Mouse (Mus musculus) testis, postnatal 14 days (tissue): ENCODE data around the gene Dcaf10.
"Not testable (repeated sequence)": the region's sequence is repeated elsewhere in the genome, so short reads cannot be mapped to it uniquely, and the experiment has no call there.

Source experiments
- DNase-seq: peaks from one replicate; pipeline ENCODE4 v3.0.0; 2021; ENCODE audit warnings: low spot score

The Dcaf10 gene

GRCm38 (mm10) chr4:45393658-45394057 lies 51.8 kb downstream of the Dcaf10 start:
- DNase-seq = no peak

- DNase-seq = not testable (repeated sequence)
Observed at GRCm38 (mm10) chr4:45396211-45396610, 54.3 kb downstream of the Dcaf10 start.

DNA sequence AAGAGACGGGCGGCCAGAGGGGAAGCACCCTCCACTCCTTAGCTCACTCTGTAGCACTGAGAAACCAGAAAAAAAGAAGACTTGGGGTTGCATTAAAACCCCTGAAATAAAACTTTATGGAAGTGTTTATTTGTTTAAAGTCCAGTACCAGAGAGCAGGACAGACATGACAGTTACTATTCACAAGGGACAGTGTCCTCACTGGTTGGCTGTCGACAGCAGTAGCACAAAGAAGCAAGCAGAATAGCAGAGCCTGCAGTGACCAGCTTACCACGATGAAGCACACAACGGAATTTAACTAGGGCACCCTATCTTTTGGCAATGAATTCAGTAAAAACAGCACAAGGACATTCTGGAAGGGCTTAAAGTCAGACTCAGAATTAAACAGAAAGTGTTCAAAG lies 56.4 kb downstream of the Dcaf10 start:
- DNase-seq = not testable (repeated sequence)

DNA sequence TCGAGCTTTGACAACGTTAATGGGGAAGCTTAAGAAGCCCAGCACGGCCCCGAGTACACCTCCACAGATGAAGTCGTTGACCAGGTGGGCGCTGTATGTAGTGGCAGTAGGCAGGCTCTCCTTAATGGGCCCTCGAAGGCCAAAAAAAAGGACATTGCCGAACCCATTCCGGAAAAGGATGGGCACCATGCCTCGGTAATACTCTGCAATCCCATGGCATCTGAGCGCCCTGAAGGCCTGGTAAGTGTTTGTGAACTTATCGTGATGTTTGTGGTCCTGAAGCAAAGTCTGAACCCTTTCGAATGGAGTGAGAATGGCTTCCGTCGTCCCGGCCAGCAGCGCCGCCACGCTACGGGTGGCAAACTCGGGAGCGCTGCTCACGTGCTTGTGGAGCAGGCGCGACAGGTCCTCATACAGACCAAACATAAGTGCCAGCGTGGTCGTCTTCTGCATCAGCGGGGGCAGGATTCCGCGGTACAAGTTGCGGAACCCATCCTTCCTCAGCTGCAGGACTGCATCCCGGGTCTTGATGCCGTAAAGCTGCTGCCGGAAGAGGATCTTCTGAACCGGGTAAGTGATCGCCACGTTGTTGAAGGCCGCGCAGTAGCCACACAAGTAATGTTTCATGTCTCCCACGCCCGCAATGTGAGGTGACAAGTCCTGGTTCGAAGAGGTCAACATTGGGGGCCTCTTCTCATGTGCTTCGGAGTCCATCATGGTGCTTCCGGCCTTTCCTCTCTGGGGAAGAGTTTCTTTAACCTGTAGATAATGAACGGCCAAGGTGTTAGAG lies 57.7 kb downstream of the Dcaf10 start:
- DNase-seq = no peak

DNA sequence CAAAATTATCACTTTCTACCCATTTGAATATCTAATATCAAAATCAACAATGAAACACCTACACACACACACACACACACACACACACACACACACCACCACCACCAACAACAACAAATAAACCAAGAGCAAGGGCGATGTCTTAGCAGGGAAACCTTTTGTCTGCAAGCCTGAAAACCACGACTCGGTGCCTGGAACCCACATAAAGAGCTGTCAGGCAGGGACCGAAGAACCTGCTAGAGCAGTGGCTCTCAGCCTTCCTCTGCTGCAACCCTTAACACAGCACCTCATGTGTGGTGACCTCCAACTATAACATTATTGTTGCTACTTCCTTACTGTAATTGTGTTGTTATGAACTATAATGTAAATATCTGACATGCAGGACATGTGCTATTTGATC lies 60.4 kb downstream of the Dcaf10 start:
- no peak for DNase-seq

- DNase-seq = no peak
Observed at GRCm38 (mm10) chr4:45402878-45403498, 61.1 kb downstream of the Dcaf10 start.

DNA sequence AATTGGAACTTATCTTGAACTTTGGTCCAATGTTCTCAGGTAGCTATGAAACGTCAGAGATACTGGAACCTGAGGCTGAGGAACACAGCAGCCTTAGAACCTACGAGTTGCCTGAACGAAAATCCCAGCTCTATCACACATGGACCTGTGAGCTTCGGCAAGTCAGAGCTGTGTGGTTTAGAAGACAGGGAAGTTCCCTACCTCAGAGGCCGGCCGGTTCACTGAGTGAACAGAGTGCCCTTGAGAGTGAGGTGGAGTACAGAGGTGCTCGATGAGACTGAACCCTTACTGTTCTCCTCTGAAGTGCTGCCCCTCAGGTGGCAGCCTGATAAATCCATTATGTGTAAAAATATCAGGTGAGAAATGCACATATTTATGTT lies 61.6 kb downstream of the Dcaf10 start:
- DNase-seq = no peak

DNA sequence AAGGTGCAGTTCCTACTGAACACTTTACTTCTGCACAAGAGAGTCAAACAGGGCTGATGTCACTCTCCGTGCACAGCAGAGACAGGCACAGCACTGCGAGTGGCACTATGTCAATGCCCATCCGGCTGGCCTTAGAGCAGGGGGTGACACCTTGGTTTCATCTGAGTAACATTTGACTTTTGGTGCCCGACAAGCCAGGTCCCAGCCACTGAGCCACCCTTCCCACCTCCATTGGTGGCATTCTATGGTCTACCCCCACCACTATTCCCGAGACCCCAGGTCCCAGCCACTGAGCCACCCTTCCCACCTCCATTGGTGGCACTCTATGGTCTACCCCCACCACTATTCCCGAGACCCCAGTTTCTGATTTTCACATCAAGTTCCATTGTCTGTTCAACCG lies 62.2 kb downstream of the Dcaf10 start:
- DNase-seq = no peak

GRCm38 (mm10) chr4:45405315-45405714 lies 63.4 kb downstream of the Dcaf10 start:
- no peak for DNase-seq

DNA sequence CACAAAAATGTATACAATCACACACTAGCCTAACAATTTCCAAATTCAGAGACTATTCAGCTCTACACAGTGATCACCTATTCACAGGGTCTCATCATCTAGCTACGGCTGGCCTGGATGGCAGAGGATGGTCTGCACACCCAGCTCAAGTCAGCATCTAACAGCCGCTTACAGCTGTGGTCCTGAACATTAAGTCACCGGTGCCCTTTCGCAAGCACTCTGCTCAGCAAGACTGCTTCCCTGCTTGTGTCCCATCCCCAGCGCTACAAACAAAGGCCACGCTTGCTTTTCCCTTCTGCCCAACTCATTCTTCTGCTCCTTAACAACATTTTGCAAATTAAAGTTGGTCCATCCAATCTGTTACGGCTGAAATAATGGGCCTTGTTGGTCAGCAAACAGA lies 64.5 kb downstream of the Dcaf10 start:
- no peak for DNase-seq

GRCm38 (mm10) chr4:45407001-45407702 lies 65.3 kb downstream of the Dcaf10 start:
- no peak for DNase-seq

DNA sequence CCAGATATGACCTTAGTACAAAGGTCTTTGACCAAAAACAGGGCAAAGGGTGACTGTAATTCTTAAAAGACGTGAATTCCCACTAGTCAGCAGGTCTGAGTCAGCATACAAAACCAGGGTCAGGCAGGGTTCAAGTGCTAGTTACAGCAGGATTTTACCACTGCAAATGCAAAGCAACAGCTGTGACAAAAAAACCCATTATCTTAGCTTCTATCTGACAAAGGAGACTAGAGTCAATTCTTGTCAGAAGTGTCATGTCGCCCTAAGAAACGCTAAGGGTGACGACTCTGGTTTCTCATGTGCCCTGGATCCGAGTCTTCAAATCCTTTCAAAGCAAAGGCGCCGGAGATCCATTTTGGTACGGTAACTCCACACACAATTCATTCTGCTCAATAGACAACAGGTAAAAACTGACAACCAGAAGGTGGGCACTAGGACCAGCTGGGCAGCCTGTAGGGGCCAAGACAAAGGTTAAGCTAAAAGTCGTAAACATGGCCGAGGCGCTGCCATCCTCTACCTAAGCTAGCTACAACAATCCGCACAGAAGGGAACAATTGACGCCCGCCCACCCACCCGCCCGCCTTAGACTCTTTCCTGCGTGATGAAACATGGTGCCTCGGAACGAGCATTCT lies 65.9 kb downstream of the Dcaf10 start:
- DNase-seq = no peak

GRCm38 (mm10) chr4:45408427-45409132 lies 66.7 kb downstream of the Dcaf10 start, which contains the start of gene Slc25a51:
Slc25a51 (minus strand) TSS chr4:45408766.
- peak; percentile 88 for DNase-seq

DNA sequence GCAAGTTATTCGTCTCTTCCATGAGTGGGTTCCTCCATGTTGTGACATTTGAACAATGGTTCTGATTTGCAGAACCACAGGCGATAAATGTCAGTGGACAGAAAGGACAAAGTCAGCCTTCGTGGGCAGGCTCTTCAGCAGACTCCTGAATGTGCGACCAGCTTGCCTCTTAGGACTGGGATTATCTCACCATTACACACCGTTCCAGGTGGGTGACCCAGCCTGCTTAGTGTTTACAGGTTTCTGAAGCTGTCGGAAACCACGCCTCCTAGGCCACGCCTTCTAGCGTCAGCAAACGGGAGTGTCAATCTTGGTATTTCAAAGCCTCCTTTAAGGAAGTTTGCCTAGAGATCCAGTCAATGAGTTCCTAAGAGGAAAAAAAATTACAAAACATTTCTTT lies 67.4 kb downstream of the Dcaf10 start:
- peak; percentile 74 for DNase-seq

DNA sequence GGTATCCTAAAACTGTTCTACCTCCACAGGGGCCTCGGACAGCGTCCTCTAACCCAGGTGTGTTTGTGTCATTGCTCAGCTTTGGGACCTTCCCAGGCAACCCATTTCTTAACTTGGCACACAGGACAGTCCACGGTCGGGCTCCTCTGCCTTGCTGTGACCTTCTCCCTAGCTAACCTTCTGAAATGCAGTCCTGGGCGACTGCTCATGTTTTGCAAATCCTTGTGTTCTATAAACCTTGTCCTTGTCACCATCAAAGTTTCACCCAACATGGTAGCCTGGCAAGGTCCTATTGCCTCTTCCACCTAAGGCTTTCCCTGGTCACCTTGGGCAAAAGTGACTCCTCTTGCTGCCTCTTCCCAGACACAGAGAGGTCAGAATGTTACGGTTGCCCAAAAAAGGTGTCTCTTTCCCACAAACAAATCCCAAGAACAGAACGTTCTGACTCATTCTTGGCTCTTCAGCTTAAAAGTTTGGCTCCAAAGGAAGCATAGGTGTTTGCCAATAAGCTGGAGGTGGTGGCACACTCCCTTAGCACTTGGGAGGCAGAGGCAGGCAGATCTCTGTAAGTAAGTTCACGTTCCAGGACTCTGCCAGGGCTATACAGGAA lies 69.4 kb downstream of the Dcaf10 start:
- DNase-seq = no peak

GRCm38 (mm10) chr4:45412433-45413192 lies 70.7 kb downstream of the Dcaf10 start:
- no peak for DNase-seq

DNA sequence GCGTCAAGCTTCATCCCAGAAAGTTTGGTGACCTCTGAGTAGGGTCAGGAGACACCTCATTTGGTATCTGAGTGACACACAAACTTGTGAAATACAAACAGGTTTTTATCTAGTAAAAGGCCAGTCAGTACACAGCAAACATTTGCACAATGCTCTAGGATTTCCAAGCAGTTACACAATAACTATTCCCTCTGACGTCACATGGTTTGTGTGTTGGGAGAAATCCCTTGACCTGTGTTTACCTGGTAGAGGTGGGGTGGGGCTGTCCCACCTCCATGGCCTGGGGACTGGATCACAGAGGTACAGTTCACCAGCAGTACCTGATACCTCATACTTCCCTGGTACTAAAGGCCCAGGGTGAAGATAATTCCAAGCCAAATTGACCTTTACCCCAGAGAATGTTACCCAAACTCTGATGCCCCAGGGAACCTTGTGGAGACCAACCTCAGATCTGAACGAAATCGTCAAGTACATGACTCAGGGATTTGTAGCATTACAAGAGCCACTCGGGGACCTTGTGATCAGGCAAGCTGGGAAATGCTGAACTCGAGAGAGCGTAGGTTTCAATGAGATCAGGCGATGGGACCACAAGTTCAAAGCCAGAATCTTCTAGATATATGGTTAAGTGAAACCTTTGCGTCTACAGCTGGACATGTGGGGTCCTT lies 71.9 kb downstream of the Dcaf10 start:
- no peak for DNase-seq

GRCm38 (mm10) chr4:45416314-45416713 lies 74.4 kb downstream of the Dcaf10 start:
- DNase-seq = no peak

- no peak for DNase-seq
Observed at GRCm38 (mm10) chr4:45418229-45418950, 76.5 kb downstream of the Dcaf10 start.

- no peak for DNase-seq
Observed at GRCm38 (mm10) chr4:45419051-45419450, 77.2 kb downstream of the Dcaf10 start.
